Mouse (Mus musculus) cortical plate, adult 2 months (tissue): ENCODE results near the gene Gm8356. TPM values are rescaled to one million over a fixed set of nuclear protein-coding genes. Genes with fewer than 3 reads are reported as not detected.
"Not testable (repeated sequence)": the region's sequence is repeated elsewhere in the genome, so short reads cannot be mapped to it uniquely, and the experiment has no call there.

Experiments used
- H3K27ac ChIP-seq: fragments of 200-500 bp; 2 replicates; pipeline ENCODE4 v1.5.1; 2012; ENCODE audit warnings: low read length, control low read depth, inconsistent platforms; ENCODE audit not compliant: insufficient read depth
- H3K4me1 ChIP-seq: fragments of 200-500 bp; 2 replicates; pipeline ENCODE4 v1.6.1; 2011; ENCODE audit warnings: low read length; ENCODE audit not compliant: control insufficient read depth, insufficient read depth
- H3K4me3 ChIP-seq: fragments of 200-500 bp; 2 replicates; pipeline ENCODE4 v1.5.1; 2011; ENCODE audit warnings: mild to moderate bottlenecking, low read length, control low read depth; ENCODE audit not compliant: insufficient read depth
- polyA plus RNA-seq: library from polyadenylated mRNA; depleted of rRNA; stranded (reverse); fragments of >200 nt; gene quantifications from 2 replicates; pipeline ENCODE4 v1.2.3, GENCODE M21; 2012; rRNA removed

Gm8356 gene
- not detected in 2 replicates for polyA plus RNA-seq

DNA sequence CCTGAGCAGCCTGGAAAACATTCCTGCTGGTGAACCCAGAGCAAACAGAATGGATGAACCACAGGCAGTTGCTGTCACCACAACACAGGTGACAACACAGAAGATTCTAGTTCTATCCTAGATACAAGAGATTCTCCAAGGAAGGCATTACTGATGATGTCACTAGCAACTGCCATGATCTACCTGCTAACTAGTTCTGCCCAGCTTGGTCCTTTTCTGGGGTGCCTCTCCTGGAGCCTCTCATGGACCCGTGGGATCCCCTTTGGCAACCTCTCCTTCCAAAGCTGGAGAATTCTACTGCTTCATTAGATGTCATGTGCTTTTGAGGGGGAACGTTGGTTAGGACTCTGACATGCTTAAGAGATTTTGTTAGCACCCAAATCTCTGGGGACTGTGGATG, at the start of gene Gm8356:
Gene Gm8356 (minus strand): TSS at position 101 of the 400 bp plus-strand sequence.
- not testable (repeated sequence) for H3K27ac ChIP-seq, H3K4me1 ChIP-seq, H3K4me3 ChIP-seq

DNA sequence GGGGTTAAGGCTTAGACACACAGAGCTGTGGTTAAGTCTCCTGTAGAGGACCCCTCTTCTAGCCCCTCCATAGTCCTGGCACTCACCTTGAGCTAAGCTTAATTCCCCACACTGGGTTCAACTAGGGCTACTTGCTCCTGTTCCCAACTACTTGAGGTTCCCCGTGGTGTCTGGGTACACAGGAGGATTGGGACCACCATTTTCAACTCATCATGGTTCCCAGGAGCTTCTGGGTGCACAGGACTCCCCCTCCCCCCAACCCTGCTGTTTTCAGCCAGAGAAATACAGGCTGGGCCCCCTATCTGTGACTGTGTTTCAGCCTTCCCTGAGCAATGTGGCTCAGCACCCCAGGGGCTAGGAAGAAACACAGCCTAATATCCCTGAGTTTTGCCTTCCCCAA, 50.8 kb downstream of the Gm8356 start:
- not testable (repeated sequence) for H3K4me1 ChIP-seq, H3K4me3 ChIP-seq, H3K27ac ChIP-seq

DNA sequence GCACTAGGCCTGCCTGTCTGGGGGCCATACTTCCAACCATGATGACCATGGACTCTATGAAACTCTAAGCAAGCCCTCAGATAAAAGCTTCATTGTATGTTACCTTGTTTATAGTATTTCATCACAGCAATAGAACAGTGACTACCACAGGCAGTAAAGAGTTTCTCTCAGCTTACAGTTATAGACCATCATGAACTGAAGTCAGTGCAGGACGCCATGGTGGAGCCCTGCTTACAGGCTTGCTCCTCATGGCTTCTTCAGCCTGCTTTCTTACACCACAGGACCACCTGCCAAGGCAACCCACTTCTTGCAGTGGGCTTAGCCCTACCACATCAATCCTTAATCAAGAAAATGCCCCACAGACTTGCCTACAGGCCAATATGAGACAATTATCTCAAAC, 51.5 kb downstream of the Gm8356 start:
- not testable (repeated sequence) for H3K4me1 ChIP-seq, H3K4me3 ChIP-seq, H3K27ac ChIP-seq

DNA sequence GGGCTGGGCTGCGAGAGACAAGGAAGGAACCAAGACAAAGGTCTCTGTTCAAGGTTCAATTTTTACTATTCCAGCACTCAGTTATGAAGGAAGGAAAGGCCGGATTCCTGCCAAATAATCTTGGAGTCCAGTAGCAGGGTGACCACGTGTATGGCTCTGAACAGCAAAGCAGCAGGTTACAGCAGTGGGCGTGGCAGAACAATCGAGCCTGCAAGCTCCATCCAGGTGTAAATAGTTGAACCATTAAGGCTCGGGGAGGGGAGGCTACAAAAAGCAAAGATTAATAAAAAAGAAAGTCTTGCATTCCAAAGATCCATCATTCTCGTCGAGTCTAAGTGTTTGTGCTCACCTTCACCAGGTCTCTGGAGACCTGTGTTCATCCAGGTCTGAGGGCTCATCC, 55.0 kb downstream of the Gm8356 start:
- not testable (repeated sequence) for H3K27ac ChIP-seq, H3K4me3 ChIP-seq, H3K4me1 ChIP-seq

Other genes starting within 250 kb of the Gm8356 start
- gene Gm21103, start 232.4 kb downstream of the Gm8356 start, polyA plus RNA-seq, result 0.23 TPM in 1 of 2 replicates, not detected in the other
- not detected in 2 replicates for gene Gm3618, start 193.6 kb downstream of the Gm8356 start, polyA plus RNA-seq
- gene Gm16440, start 147.0 kb downstream of the Gm8356 start, polyA plus RNA-seq, result not detected in 2 replicates
- 0.75 and 1.1 TPM in 2 replicates for gene Gm3591, start 124.8 kb downstream of the Gm8356 start, polyA plus RNA-seq
- not detected in 2 replicates for gene Gm3594, start 92.7 kb downstream of the Gm8356 start, polyA plus RNA-seq
- gene Gm3629, start 53.3 kb upstream of the Gm8356 start, polyA plus RNA-seq, result 0.26 and 0.69 TPM in 2 replicates
- gene Gm3460, start 85.1 kb upstream of the Gm8356 start, polyA plus RNA-seq, result 0.40 TPM in 1 of 2 replicates, not detected in the other
- gene Gm10251, start 146.9 kb upstream of the Gm8356 start, polyA plus RNA-seq, result 0.08 TPM in 1 of 2 replicates, not detected in the other
- gene Gm8050, start 183.0 kb upstream of the Gm8356 start, polyA plus RNA-seq, result not detected in 2 replicates
- 5.4 and 6.5 TPM in 2 replicates for gene Gm3636, start 205.0 kb upstream of the Gm8356 start, polyA plus RNA-seq
- 0.06 TPM in 1 of 2 replicates, not detected in the other for gene Gm8362, start 237.1 kb upstream of the Gm8356 start, polyA plus RNA-seq